Mouse (Mus musculus) brain, embryonic 14.5 days (tissue): ENCODE measurements around the gene Mrpl16.

Experiments used
- CTCF ChIP-seq: fragments of 200-500 bp; IDR thresholded peaks from 2 replicates; pipeline ENCODE4 v1.5.1; 2012; ENCODE audit warnings: inconsistent platforms, mild to moderate bottlenecking, moderate library complexity, borderline replicate concordance; ENCODE audit not compliant: insufficient read depth, insufficient read length; ENCODE audit errors: extremely low read depth
- POLR2A ChIP-seq: fragments of 200-500 bp; IDR thresholded peaks from 2 replicates; pipeline ENCODE4 v1.6.1; 2012; ENCODE audit warnings: mild to moderate bottlenecking, inconsistent platforms, borderline replicate concordance; ENCODE audit not compliant: poor library complexity, insufficient read depth, insufficient read length, severe bottlenecking; ENCODE audit errors: extremely low read depth

DNA sequence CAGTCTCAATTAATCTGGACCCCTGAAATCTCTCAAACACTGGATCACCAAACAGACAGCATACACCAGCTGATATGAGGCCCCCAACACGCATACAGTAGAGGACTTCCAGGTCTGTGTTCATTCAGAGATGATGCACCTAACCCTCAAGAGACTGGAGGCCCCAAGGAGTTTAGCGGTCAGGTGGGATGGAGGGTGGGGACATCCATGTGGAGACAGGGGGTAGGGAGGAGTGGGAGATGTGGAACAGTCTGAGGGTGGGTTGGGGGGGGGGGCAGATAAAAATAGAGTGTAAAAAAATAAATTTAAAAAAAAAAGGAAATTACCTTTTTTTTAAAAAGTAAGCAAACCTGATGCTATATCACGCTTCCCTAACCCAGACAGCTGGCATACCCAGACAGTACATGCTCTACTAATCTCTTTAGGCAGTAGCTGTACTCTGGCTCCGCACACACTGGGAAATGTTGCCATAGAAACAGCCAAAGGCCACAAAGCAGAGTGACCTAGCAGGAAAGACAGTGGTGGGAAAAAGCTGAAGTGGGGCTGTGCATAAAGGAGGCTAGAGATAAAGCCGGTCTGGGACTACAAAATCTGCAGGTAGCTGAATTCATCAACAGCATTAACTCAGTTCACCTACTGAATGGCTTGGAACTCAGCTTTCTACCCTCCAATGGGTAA lies 41.6 kb downstream of the Mrpl16 start:
- TF ChIP-seq CTCF (no peak), POLR2A (no peak)
